Mouse (Mus musculus) E14TG2a.4 (cell line): ENCODE measurements at regions not wholly inside any gene's neighbourhood (a gene's known extent, or its start where the extent isn't known, plus 50 kb on each side); places are given as distances from the start of the nearest gene placed in this dataset.
A peak's percentile ranks its signal among the peaks of the same experiment; 100 is the strongest.

Experiments used
- H3K27me3 ChIP-seq: 2 replicates; pipeline ENCODE4 v1.6.1; 2014; ENCODE audit warnings: low read length, control low read depth; ENCODE audit not compliant: insufficient read depth
- H3K36me3 ChIP-seq: 2 replicates; pipeline ENCODE4 v1.6.1; 2014; ENCODE audit warnings: low read length, control low read depth; ENCODE audit not compliant: insufficient read depth
- H3K4me1 ChIP-seq: replicated peaks from 2 replicates; pipeline ENCODE4 v1.6.1; 2014; ENCODE audit warnings: low read depth, low read length, control low read depth
- H3K4me3 ChIP-seq: replicated peaks from 2 replicates; pipeline ENCODE4 v1.5.1; 2014; ENCODE audit warnings: mild to moderate bottlenecking, low read length
- H3K9me3 ChIP-seq: 2 replicates; pipeline ENCODE4 v1.6.1; 2014; ENCODE audit warnings: low read length, control low read depth
- CTCF ChIP-seq: conservative IDR thresholded peaks from 2 replicates; pipeline ENCODE4 v1.5.1; 2014; ENCODE audit warnings: low read length
- NANOG ChIP-seq: IDR thresholded peaks from 2 replicates; pipeline ENCODE4 v1.6.1; 2014; ENCODE audit warnings: borderline replicate concordance, low read length, mixed read lengths
- POU5F1 ChIP-seq: IDR thresholded peaks from 2 replicates; pipeline ENCODE4 v1.6.1; 2014; ENCODE audit warnings: low read length, borderline replicate concordance

DNA sequence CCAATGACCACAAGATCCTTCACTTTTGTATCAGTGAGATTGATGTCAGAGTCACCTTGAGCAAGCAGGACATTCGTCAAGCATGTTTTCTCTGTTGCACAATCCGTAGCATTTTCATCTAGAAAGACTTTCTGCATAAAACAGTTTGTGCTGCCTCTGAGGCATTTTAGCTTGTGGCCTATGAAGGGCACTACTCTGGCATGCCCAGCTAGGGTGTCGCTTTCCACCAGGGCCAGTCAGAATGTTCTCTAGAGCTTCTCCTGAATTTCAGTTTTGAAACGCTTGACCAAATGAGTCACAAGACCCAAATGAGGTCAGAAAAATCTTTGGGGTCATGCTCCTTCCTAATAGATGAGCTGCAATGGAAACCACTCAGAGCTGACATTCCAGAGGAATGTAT, 529.6 kb upstream of the Mctp2 start:
- no peaks in the 10 kb centered on the region for H3K27me3 ChIP-seq
- H3K9me3 ChIP-seq, result no peaks in the 10 kb centered on the region
- no peak overlapping the region for H3K4me3 ChIP-seq
- TF ChIP-seq POU5F1, result no peak
- TF ChIP-seq CTCF, result no peak
- TF ChIP-seq NANOG, result no peak
- no peaks in the 10 kb centered on the region for H3K36me3 ChIP-seq
- H3K4me1 ChIP-seq, result no peaks in the 10 kb centered on the region

DNA sequence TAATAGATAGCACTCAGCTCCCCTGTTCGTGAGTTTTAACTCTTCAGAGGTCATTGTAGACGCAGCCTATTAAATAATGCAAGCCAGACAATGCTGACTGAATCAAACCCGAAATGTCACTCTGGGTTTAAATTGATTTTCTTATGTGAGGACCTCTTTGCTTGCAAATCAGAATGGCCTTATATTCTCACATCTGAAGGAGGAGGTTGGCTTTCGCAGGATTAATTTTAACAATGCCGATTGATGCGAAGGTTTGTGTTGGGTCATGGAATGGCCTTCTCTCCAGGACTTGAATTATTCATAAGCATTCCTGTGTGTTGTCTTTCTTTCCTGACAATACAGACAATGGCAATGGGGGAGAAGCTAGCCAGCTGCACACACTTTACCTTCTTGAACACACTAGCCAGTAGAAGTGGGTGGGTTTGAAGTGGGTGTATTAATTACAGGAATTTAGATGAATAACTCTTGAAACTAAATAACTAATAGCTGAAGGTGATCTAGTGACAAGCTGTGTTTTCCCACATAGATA, 530.1 kb upstream of the Mctp2 start:
- no peak for TF ChIP-seq NANOG
- no peak for TF ChIP-seq CTCF
- no peak for TF ChIP-seq POU5F1
- Histone ChIP-seq H3K4me1 (no peaks in the 10 kb centered on the region), H3K27me3 (no peaks in the 10 kb centered on the region), H3K9me3 (no peaks in the 10 kb centered on the region), H3K4me3 (no peak overlapping the region), H3K36me3 (no peaks in the 10 kb centered on the region)

DNA sequence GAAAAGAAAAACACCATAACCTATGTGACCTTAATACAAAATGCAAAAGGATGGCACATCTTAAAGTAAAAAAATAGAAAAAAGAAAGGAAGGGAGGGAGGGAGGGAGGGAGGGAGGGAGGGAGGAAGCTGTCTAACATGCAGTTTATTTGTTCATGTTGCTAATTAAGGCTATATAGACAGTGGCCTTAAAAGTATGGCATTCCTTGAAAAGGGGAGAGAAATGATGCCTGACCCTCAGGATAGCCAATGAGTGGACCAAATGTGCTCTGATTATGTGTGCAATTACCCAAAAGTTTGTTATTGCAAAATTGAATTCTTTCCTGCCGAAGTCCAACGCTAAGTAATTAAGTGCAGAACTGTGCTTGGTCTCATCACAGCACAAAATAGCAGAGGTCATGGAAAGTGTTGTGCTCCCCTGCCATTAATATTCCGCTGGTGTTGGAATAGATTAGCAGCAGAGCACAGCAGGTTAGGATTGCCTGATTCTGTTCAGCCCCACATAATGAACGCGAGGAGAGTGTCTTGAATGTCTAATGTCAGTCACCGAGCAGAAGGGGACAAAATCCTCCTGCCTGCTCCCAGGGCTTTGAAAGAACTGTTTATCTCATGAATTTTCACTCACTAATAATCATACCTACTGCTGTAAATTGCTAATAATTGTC, 531.7 kb upstream of the Mctp2 start:
- no peaks in the 10 kb centered on the region for H3K9me3 ChIP-seq
- H3K27me3 ChIP-seq, result no peaks in the 10 kb centered on the region
- H3K36me3 ChIP-seq, result no peaks in the 10 kb centered on the region
- H3K4me1 ChIP-seq, result no peaks in the 10 kb centered on the region
- TF ChIP-seq CTCF (no peak), POU5F1 (no peak), NANOG (no peak)
- H3K4me3 ChIP-seq, result no peak overlapping the region

DNA sequence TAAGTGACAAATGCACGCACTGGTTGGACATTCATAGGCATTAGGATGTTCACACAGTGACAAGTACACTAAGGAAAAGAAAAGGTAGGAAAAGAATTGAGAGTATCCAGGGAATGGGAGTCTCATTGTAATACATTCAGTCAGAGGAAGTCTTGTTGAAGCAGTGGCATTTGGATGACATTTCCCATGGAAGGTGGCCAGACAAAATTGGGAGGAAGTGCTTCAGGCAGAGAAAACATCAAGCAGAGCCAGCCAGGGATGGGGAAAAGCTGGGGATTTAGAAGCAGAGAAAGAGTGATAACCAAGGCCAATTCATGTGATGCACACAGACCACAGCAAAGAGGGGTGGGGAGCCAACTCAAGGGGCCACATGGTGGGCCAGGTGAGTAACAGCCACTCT, 524.0 kb upstream of the Rgma start:
- Histone ChIP-seq H3K36me3 (no peaks in the 10 kb centered on the region), H3K4me1 (peaks cover 10% of the 10 kb centered on the region), H3K4me3 (no peak overlapping the region), H3K27me3 (no peaks in the 10 kb centered on the region), H3K9me3 (no peaks in the 10 kb centered on the region)
- no peak for TF ChIP-seq NANOG
- TF ChIP-seq POU5F1, result no peak
- TF ChIP-seq CTCF, result no peak

DNA sequence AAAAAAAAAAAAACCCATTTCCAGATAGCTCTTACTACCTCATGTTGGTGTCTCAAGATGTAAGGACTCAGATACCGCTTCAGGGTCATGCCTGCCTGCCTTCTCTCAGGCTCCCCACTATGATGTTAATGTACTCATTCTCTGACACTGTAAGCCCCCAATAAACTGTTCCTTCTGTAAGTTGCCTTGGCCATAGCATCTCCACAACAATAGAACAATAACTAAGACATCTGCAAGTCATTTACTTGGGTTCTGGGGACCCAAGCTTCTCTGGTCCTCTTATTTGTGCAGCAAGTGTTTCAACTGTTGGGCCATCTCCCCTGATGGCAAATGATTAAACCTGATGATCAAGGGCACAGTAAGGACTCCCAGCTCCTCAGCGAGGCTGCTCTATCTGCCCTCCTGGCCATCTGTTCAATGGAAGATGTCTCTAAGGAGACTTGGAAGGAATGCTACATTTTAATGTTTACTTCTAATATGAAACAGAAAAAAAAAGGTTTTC, 520.8 kb upstream of the Rgma start:
- Histone ChIP-seq H3K4me3 (no peak overlapping the region), H3K36me3 (no peaks in the 10 kb centered on the region), H3K27me3 (no peaks in the 10 kb centered on the region), H3K4me1 (peaks cover 10% of the 10 kb centered on the region), H3K9me3 (no peaks in the 10 kb centered on the region)
- peak; percentile 95 for TF ChIP-seq NANOG
- no peak for TF ChIP-seq POU5F1
- no peak for TF ChIP-seq CTCF

DNA sequence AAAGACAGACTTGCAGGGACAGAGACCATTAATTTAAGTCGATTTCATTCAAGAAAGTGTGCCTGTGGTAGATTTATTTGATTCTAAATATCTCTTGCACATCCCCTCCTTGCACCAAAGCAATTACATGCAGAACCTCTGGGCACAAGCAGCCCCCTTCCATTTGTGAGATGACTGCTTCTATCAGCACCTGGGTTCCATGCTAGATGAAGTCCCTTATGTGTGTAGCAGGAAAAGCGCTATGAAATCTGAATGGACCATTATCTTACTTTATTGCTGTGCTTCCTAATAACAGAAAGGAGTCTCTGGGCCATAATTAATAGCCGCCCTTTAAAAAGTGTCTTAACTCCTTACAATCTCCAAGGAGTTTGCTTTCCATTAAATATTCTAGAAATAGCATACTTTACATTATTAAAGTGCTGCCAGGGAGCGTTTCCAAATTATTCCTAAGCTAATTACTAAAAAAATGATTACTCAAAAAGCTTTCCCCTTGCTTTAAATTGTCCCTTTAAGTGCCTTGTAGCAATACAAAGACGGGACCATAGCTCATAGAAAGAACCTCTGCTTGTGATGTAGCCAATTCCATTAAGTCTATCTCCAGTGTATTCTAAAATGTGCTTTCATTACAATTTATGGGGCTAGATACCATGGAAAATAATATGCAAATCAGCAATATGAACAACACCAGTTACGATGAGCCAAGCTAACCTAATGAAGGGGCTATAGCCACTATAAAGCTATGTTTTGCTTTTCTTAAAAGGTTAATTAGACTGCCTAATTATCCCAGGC, 508.1 kb upstream of the Rgma start:
- no peaks in the 10 kb centered on the region for H3K36me3 ChIP-seq
- no peak for TF ChIP-seq CTCF
- TF ChIP-seq POU5F1, result no peak
- no peak for TF ChIP-seq NANOG

DNA sequence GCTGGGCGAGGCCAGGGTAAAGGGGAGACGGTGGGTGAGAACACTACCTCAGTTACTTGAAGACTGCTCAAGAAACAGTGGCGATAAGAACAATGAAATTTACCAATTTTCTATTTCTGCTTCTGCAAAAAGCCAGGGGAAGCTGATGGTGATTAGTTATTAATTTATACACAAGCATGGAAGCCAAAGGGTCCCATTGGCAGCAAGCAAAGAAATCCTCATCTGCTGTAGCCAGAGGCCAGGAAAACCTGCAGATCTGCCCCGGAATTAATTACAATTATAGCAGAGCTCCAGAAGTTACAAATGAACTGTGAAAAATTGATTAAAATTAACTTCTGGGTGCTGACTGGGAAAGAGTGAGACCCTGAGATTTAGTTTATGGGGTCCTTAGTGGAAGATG, 506.2 kb upstream of the Rgma start:
- H3K27me3 ChIP-seq, result no peaks in the 10 kb centered on the region
- no peak for TF ChIP-seq CTCF
- 0 out of 2 replicates have a peak, but pooled peaks cover 5% of the 10 kb centered on the region for H3K4me1 ChIP-seq
- no peak overlapping the region for H3K4me3 ChIP-seq
- no peaks in the 10 kb centered on the region for H3K36me3 ChIP-seq
- no peaks in the 10 kb centered on the region for H3K9me3 ChIP-seq

More for the DNA sequence above, 508.1 kb upstream of the Rgma start:
- H3K27me3 ChIP-seq, result no peaks in the 10 kb centered on the region
- no peaks in the 10 kb centered on the region for H3K9me3 ChIP-seq
- no peak overlapping the region for H3K4me3 ChIP-seq
- 0 out of 2 replicates have a peak, but pooled peaks cover 5% of the 10 kb centered on the region for H3K4me1 ChIP-seq

DNA sequence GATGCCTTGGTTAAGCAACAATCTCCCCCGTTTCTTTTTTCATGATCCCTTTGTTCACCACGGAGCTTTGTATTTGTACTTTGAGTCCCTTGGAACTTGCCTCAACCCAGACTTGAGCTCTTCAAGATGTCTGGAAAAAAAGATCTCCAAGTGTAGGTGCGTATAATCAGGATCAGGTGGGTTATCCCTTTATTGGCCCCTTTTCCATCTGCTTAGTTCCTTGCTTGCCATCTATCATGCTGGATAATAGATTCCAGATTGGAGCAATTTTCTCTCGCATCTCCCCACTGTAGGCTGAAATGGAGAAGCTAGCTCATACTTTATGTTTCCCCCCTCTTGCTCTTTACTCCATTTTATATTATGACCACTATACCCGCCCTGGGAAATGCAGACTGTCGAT, 474.5 kb upstream of the Rgma start:
- no peaks in the 10 kb centered on the region for H3K27me3 ChIP-seq
- TF ChIP-seq NANOG, result no peak
- no peaks in the 10 kb centered on the region for H3K9me3 ChIP-seq
- no peaks in the 10 kb centered on the region for H3K36me3 ChIP-seq
- H3K4me3 ChIP-seq, result no peak overlapping the region
- no peaks in the 10 kb centered on the region for H3K4me1 ChIP-seq
